Mouse (Mus musculus) left cerebral cortex, adult 11 months (tissue): ENCODE data around the gene Mesp1.

ENCODE experiments used
- DNase-seq: peaks from one replicate; pipeline ENCODE4 v3.0.0; 2022; ENCODE audit warnings: low spot score

The Mesp1 gene

DNA sequence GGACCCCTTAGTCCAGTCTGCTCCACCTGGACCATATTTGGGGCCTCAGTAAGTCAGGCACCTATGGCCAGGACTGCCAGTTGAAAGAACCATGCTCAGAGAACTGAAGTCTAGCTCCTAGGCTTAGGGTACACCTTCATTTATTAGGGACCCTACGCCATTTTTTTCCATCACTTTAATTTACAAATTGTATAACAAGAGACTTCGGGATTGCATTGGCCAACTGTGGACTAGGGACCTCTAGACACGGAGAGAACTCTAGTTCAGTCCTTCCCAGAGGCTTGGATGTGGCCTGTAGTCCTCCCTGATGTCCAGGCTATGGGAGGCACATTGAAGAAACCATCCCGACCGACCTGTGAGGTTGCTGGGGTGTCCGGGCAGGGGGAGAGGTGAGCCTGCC, at the start of gene Mesp1:
Gene Mesp1, minus strand, starts transcription at position 101 of the 400 bp plus-strand sequence.
- DNase-seq, result no peak

DNA sequence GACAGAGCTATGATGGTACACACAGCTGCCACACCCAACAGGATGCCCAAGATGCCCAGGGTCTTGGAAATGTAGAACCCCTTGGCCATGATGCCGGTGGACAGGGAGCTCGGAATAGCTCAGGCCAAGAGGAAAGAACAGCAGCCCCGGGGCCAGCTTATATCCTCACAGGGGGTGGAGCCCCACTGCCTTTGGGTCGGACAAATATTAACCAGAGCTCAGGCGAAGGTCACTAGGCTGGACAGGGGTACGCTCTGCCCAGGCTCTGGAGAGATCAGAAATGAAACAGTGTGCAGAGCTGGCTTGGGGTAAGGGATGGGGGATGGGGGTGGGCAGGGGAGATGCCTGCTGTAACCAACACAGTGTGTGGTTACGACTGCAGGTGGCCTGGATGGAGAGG, 48.6 kb upstream of the Mesp1 start:
- no peak for DNase-seq

DNA sequence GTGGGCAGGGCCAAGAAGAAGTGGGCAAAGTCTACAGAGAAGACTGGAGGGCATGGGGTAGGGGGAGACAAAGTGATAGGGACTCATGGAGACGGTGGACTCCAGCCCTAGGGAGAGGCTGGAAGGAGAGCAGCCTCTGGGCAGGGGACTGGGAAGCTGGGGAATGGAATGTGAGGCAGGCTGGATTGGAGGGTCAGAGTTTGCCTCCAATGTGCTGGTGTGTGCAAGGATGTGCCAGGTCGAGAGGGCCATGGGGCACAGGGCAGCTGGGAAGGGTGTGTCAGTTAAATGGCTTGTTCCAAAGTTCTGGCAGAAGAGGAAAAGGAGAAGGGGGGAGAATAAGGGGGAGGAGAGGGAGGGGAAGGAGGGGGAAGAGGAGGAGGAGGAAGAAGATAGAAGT, 43.7 kb upstream of the Mesp1 start:
- no peak for DNase-seq

DNA sequence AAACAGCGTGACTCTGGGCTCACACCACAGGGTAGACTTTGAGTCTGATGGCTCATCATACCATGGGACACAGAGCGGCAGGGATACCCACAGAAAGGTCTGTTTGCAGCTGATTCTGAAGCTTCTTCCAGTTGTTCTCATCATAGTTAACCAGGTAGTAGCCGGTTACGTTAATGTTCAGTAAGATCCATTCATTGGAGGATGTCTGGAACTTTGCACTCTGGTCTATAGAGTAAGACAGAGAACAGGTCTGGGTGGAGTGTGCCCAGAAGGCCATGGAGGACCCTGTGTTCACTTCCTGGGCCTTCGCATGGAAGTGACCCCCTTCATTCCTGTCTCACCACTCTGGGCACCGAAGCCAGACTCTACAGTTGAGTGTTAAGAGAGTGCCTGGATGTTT, 41.6 kb upstream of the Mesp1 start:
- DNase-seq, result no peak

DNA sequence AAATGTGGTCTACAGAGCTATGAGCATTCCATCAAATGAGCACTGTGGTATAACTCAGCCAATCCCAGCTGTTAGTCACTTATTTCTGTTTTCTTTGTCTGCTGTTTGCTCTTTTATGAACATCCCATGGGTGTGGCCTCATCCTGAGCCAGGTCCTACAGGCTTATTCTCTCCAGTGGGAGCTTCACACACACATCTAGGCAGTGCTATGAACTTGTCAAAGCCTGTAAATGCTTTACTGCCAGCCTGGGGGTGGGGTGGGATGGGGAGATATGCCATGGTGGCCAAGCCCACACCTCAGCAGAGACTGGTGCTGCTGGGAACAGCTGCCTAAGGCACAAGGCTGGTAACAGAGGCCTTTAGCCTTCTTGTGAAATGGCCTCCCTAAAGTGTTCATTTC, 39.4 kb upstream of the Mesp1 start:
- DNase-seq, result no peak

DNA sequence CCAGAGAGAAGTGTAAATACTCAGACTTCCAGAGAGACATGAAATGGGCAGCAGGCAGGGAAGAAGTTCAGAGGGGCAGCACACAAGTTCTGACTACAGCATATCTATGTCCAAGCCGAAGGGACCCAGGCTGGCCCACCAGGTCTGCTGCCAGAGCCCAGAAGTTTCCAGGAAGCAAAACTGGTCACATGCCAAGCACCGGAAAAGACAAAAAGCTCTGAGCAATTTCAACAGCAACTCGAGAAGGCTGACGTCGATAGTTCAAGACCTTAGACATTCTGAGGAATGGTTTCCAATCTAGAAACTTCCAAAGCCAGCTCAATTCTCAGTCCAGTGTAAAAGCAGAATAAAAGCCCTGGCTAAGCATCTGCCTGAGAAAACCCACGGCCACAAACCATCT, 38.0 kb upstream of the Mesp1 start:
- DNase-seq, result no peak

DNA sequence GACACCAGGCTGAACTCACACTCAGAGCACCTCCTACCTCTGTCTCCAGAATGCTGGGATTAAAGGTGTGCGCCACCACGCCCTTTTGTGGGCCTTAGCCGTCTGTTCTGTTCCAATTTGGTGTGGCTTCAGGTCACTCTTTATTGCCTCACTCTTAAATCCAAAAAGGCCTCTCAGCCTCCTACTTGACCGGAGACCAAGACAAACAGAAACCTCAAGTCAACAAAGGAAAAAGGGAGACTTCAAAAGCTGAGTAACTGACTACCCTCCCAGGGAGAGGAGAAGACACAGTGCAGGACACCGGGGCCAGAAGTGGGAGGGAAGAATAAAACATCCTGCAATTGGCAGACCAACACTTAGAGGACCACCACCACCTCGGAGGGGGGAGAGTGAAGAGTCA, 37.6 kb upstream of the Mesp1 start:
- no peak for DNase-seq

DNA sequence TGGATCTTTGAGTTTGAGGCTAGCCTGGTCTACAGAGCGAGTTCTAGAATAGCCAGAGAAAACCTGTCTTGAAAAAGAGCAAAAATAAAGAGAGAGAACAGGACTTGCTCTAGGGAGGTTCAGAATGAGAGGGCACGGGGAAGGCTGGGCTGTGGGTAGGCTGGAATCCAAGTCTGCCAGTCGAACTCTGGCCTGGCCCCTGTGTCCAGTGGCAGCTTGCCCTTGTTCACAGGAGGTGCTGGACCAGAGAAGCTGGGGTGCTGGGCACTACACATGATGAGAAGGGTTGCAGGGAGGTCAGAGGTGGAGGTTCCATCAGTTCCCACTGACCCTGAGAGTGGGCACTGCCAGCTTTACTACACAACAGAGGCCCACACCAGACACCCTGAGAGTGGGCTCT, 34.8 kb upstream of the Mesp1 start:
- DNase-seq, result no peak

DNA sequence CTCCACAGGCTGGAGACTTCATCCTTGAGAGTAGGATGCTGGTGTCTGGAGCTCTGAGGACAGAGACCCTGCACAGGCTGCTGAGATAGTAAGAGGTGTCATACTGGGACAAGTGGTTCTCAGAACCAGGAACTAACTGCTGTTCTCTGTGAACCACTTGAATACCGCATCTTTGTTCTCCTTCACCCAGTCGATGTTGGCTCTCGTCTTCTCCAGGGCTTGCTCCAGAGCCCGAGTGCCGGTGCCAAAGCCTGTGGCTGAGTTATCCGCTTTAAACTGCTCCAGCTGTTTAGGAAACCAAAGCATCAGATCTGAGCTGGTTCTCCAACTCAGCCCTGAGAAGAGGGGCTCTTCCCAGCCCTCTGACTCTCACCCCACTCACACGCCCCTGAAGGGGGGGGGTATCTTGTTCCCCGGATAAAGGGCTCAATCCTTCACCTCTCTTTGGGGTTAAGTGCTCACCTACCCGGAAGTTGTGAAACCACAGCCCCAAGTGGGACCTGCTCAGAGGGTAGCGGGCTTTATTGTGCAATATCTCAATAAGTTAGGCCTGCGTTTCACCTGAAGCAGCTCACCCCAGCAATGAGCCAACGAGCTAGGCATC, 28.6 kb upstream of the Mesp1 start:
- DNase-seq, result no peak

DNA sequence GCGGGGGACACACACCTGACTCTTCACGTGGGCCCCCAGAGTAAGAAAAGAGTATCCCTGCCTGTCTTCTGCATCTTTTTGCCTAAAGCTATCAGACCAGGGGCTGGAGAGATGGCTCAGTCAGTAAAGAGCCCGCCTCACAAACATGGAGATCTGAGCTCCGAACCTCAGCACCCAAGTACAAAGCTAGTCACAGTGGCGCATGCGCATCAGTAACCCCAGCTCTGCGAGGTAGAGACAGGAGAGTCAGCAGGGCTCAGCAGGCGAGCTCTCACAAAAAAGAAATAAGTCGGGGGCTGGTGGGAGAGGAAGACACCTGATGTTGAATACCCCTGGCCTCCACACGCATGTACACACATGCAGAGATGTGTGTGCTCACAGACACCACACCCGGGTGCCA, 26.4 kb upstream of the Mesp1 start:
- DNase-seq, result no peak

DNA sequence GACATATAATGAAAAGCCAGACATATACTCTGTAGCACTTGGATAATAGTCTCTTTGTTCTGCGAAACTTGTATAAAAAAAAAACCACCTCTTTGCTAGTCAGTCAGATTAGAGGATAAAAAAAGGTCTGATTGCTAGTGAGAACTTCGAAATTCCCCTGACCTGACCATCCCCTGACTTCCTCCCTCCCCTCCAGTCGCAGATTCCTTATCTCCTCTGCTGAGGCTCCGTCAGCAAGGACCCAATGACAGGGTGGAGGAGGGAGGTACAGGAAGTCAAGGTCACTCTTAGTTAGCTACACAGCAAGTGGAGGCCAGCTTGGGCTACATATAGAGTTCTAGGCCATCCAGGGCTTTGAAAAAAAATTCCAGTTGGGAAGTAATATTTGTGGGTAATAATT, 25.9 kb upstream of the Mesp1 start:
- DNase-seq, result no peak

DNA sequence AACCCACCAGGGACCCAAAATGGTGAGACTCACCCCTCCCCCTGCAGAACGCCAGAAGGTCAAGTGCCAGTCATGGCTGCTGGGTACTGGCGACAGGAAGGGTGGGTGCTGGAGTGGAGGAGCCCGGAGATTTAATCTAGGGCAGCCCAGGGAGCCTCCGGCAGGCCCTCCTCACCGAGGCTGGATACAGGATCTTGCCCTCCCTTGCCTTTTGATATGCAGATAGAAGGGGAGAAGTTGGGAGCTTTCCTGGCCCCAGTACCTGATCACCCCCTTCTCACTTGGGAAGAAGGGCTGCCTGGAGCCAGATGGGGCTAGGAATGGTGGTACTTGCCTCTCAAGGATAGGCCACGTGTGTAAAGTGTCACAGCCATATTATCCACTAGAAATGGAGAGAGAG, 24.7 kb upstream of the Mesp1 start:
- DNase-seq, result no peak

DNA sequence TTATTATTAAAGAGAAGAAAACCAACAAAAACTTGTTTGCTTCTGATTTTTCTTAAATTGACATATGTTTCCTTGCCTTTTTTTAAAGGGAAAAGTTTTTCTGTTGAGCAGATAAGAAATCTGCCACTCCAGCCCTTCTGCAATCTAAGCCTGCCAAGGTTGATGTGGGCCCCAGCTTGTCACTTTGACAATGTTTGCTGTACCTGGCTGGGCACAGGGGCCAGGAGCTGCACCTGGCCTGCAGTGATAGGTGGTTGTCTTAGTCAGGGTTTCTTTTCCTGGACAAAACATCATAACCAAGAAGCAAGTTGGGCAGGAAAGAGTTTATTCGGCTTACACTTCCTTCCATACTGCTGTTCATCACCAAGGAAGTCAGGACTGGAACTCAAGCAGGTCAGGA, 19.8 kb upstream of the Mesp1 start:
- DNase-seq, result no peak

DNA sequence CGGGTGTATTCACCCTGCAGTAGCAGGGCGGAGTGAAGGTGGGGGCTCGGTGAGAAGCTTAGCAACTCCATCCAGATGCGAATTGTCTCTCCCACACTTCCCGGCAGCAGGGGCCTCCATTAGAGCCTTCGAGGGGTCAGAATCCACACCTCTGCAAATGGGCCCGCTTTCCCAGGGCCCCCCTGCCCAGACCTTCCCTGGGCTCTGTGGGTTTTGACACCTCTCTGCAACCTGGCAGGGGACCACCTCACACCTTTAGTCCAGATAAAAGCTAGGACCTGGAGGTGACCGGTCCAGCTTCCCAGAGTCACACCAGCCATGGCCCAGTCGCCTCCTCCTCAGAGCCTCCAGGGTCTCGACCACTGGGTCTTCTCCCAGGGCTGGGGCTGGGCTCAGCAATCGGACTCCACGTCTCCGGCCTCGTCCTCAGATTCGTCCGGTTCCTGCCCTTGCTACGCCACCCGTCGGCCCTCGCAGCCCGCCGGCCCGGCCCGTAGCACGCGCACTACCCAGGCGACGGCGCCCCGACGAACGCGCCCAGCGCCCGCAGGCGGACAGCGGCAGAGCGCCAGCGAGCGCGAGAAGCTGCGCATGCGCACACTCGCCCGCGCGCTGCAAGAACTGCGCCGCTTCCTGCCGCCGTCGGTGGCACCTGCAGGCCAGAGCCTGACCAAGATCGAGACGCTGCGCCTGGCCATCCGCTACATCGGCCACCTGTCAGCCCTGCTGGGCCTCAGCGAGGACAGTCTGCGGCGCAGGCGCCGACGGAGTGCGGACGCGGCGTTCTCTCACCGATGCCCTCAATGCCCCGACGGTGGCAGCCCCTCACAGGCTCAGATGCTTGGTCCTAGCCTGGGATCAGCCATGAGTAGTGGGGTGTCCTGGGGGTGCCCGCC, 17.3 kb upstream of the Mesp1 start, which contains the start of gene Mesp2:
Gene Mesp2, plus strand, starts transcription at position 117 of the 896 bp plus-strand sequence.
- peak; percentile 39 for DNase-seq

DNA sequence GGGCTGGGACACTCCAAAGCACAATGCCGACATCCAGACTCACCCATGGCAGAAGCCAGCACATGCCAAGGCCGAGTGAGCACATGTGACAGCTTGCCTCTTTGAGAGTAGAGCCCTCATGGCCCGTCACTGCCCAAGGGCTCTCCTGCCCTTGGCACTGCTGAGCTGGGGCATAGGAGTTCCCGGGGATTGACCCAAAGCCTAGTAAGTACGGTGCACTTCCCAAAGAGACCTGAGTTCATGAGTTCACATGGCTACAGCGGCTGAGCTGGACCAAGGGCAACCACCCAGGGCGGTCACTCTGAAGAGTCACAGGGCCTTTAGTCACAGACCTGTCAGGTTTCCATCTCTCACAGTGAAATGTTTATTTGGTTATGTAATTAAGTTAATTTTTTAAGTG, 15.0 kb upstream of the Mesp1 start:
- no peak for DNase-seq

DNA sequence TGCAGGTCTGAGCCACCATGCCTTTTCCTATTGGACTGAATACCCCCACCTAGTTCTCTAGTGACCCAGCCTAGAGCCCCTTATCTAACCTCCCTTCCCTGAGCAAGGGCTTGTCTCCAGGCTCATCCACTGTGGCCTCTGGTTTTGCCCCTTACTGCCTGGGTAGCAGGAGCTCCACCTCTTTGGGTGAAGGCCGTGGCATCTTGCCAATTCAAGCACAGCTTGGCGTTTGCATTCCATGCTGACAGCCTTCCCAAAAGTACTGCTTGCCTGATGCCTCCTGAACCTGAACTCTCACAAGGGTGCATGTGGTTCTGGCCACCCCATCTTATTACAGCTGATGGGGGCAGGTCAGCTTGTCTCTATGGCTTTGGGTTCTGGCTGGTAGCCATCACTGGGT, 10.3 kb upstream of the Mesp1 start:
- DNase-seq, result no peak

DNA sequence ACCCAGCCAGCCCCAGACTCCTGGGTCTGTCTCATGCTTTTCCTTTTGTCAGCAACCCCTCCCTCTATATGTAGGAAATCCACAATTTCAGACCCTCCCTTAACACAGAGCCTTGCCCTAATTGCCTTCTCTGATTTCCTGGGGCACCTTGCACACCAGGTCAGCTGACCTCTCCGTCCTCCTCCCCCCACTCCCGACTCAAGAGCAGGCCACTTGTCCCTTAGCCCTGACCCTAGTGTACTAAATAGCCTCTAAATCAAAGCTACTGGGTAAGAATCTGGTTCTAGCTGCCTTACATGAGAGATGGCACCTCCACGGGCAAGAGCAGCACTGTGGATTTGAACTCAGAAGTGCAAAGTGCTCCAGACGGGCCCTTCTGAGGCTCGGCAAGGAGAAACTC, 8.4 kb upstream of the Mesp1 start:
- no peak for DNase-seq

DNA sequence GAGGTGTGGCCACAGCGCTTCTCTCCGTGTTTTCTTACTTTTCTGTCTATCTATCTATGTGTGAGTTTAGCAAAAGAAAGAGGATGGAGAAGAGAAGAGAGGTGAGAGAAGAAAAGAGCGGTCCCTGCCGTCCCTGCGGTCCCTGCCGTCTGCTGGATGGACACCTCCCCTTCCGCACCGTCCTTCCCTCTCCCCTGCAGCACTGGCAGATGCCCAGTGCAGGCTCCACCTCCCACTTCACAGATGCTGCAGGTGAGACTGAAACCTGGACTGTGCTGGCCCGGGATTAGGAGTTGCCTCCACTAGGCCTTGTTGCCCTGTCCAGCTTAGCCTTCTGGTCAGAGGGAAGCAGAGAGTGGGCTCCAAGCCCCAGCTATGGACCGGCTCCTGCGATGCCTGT, 7.8 kb upstream of the Mesp1 start:
- DNase-seq, result no peak

DNA sequence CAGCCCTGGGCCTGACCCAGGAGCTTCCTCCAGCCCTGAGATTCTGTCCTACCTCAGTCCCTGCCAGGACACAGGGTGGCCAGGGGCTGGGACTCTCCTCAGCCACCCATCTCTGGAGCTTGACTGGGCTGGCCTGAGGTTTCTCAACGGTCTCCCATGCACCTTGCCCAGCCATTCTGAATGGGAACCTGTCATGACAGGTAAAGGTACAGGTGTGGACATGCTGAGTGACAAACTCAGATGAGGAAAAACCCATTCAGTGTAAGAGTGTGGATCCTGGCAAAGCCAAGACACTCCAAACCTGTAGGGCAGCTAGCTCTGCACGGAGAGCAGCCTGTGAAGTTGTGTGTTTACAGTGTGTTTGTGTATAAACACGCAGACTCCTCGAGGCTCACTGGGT, 6.7 kb upstream of the Mesp1 start:
- DNase-seq, result no peak

DNA sequence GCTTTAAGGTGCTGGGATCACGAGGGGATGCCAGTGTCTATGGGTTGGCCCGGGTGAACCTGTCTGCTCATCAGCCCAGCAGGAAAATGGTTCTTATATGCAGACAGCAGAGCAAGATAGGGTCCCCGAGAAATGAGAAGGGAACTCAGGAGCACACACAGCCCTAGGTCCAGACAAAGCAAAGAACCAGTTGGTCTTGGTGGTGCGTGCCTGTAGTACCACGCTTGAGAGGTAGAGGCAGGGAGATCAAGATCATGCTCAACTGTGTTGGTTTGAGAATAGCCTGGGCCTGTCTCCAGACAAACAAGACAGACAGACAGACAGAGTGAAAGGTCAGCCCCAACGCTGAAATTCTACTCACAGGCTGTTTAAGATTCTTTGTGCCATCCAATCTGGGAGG, 5.9 kb upstream of the Mesp1 start:
- no peak for DNase-seq

DNA sequence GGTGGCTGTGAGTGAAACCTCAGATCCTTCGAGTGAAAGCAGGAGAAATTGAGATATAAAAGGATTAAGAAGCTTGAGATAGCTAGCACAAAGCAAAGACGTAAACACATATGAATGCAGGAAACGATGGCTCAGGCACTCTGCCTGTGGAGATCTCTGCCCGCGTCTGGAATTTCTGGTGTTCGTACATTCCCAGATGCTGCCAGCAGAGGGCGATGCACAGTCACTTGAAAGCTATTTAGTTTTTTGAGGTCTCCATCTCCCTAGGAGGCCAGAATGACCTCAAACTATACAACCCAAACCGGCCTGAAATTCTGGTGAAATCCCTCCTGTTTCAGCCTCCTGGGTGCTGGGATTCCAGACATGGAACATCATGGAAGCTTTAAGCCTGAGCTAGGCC, 5.5 kb upstream of the Mesp1 start:
- peak; percentile 53 for DNase-seq

DNA sequence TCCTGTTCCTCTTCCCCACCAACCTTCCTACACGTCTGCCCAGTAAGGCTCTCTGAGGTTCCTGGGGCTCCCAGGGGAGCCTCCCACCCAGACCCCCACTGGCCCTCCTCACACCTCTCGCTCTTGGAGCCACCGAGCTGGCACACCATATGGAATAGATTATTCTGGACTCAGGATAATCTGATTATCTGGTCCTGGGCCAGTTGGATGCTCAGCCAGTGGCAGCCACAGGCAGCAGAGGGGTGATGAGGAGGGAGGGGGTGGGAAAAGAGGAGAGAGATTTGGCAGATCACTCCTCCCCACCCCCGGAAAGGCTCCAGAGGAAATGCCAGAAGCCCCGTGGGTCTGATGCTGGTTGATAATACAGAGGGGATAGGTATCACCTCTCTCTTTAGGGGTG, 5.0 kb upstream of the Mesp1 start:
- DNase-seq, result no peak

DNA sequence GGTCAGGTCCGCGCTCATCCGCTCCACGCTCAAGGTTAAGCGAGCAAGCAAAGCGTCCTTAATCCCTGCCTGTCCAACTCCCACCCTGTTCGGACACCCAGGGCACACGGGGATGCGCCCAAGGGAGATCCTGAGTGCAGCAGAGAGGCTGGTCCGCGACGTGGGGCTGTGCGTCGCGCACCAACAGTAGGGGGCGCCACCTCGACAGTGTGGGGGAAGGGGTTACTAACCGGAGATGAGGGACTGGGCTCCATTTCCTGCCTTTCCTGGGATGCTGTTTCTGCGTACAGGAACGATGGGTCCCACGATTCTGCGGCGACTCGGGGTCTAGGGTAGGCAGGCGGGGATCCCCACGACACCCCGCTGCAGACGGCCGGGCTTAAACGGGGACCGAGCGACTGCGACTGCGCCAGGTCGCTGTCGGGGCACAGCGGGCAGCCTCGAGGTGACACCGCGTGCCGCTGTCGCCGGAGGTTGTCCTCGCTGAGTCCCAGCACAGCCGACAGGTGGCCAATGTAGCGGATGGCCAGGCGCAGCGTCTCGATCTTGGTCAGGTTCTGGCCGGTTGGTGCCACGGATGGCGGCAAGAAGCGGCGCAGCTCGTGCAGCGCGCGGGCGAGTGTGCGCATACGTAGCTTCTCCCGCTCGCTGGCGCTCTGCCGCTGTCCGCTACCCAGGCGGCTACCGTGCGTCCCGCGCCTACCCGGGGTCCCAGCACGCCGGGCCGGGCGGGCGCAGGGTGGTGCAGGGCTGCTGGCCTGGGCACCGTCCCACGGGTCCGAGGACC, 760 bp downstream of the Mesp1 start:
- DNase-seq, result no peak
